Mouse (Mus musculus) embryonic facial prominence, embryonic 13.5 days (tissue): ENCODE results near the gene Tirap. TPM values are rescaled to one million over a fixed set of nuclear protein-coding genes. Genes with fewer than 3 reads are reported as not detected.

ENCODE experiments used
- ATAC-seq: fragments of 200-750 bp; cut with Nextera tagmentation; 2 replicates; pipeline ENCODE4 v1.8.0; 2017; ENCODE audit warnings: low read depth; ENCODE audit not compliant: insufficient number of reproducible peaks, insufficient read depth, low FRiP score, low TSS enrichment
- H3K27ac ChIP-seq: fragments of 300-500 bp; sonication (generic); 2 replicates; pipeline ENCODE4 v1.5.1; 2015; ENCODE audit warnings: moderate library complexity, mild to moderate bottlenecking, inconsistent platforms
- H3K27me3 ChIP-seq: fragments of 300-500 bp; sonication (generic); 2 replicates; pipeline ENCODE4 v1.6.1; 2015; ENCODE audit warnings: mild to moderate bottlenecking, inconsistent platforms
- H3K36me3 ChIP-seq: fragments of 300-500 bp; sonication (generic); 2 replicates; pipeline ENCODE4 v1.6.1; 2015; ENCODE audit warnings: mild to moderate bottlenecking, inconsistent platforms
- H3K4me1 ChIP-seq: fragments of 300-500 bp; sonication (generic); 2 replicates; pipeline ENCODE4 v1.6.1; 2015; ENCODE audit warnings: inconsistent platforms
- H3K4me2 ChIP-seq: fragments of 300-500 bp; sonication (generic); 2 replicates; pipeline ENCODE4 v1.6.1; 2015; ENCODE audit warnings: moderate library complexity, mild to moderate bottlenecking, inconsistent platforms
- H3K4me3 ChIP-seq: fragments of 300-500 bp; sonication (generic); 2 replicates; pipeline ENCODE4 v1.5.1; 2015; ENCODE audit warnings: mild to moderate bottlenecking, inconsistent platforms
- H3K9ac ChIP-seq: fragments of 300-500 bp; sonication (generic); 2 replicates; pipeline ENCODE4 v1.6.1; 2015; ENCODE audit warnings: mild to moderate bottlenecking, inconsistent platforms
- H3K9me3 ChIP-seq: fragments of 300-500 bp; sonication (generic); 2 replicates; pipeline ENCODE4 v1.6.1; 2016; ENCODE audit warnings: inconsistent platforms
- WGBS: fragments of 180-500 bp; shearing (Covaris S2); methylation state at CpG from one replicate; pipeline ENCODE4 v1.1.7; 2015; ENCODE audit warnings: mixed read lengths; 5-methylcytosine and 5-hydroxymethylcytosine counted together
- polyA plus RNA-seq: library from polyadenylated mRNA; unstranded; fragments of >200 nt; fragmentation: Nextera tagmentation; extraction: Ambion mirVana; gene quantifications from 2 replicates; pipeline ENCODE4 v1.2.1, GENCODE M21; 2015

Gene Tirap
- polyA plus RNA-seq, 1 experiment from 2014 or later: 12.4 TPM

DNA sequence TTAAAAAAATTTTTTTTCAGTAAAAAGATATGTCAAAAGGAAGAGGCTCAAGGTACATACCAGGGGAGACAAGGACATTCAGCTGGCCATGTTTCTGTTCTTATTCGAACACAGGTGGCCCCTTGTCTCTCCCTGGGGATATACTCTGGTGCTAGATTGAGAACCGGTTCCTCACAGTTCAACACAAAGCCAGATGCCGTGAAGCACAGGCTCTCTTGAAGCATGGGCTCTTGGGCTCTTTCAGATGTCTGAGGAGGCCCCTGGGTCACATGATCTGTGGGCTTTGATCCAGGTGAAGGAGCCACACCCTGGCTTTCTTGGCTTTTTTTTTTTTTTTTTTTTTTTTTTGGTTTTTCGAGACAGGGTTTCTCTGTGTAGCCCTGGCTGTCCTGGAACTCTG is 13.7 kb downstream of the Tirap start:
- 74% methylated on average over 4 of the region's 4 CpGs for WGBS

DNA sequence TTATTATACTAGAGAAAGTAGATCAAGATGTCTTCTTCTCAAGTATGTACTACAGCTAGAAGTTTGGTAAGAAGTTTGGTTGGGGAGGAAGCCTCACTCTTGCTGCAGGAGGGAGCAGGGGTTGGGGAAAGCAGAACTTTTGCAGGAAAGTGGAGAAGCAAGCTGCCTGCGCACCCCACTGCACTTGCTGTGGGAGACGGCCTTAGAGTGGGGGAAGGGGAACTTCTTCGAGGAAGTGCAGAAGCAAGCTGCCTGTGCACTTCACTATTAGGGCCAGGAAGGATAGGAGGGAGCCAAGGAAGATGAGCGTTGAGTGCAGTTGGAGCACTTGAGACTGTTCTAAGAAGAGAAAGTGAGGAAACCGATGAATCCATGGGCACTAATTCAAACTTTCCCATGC is 16.7 kb downstream of the Tirap start:
- WGBS: 69% methylated on average over 5 of the region's 5 CpGs
- ATAC-seq: no peak
- H3K4me3 ChIP-seq: no peak overlapping the region

More for the DNA sequence above, 13.7 kb downstream of the Tirap start:
- Histone ChIP-seq H3K27ac (no peak overlapping the region), H3K27me3 (no peaks in the 10 kb centered on the region), H3K4me2 (no peak overlapping the region), H3K4me1 (no peaks in the 10 kb centered on the region), H3K9ac (no peak overlapping the region), H3K4me3 (no peak overlapping the region), H3K36me3 (peaks cover 38% of the 10 kb centered on the region), H3K9me3 (no peaks in the 10 kb centered on the region)
- ATAC-seq: no peak

DNA sequence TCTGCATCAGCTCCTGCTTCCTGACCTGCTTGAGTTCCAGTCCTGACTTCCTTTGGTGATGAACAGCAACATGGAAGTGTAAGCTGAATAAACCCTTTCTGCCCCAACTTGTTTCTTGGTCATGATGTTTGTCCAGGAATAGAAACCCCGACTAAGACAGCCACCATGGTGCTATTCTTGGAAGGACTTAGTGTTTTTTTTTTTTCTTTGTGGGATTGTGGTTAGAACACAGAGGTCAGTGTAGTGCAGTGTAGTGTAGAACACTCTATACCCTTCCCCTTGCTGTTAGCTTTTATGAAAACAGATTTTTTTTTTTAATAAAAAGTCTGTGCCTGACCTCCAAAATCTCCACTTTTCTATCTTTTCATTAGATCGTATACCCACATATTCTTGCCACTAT is 17.3 kb downstream of the Tirap start:
- H3K4me1 ChIP-seq: no peaks in the 10 kb centered on the region
- ATAC-seq: no peak
- no peak overlapping the region for H3K27ac ChIP-seq
- no peak overlapping the region for H3K9ac ChIP-seq
- no peaks in the 10 kb centered on the region for H3K9me3 ChIP-seq
- 83% methylated on average over 2 of the region's 2 CpGs for WGBS
- peaks cover 12% of the 10 kb centered on the region for H3K36me3 ChIP-seq
- H3K4me3 ChIP-seq: no peak overlapping the region
- H3K27me3 ChIP-seq: no peaks in the 10 kb centered on the region
- no peak overlapping the region for H3K4me2 ChIP-seq

More for the DNA sequence above, 16.7 kb downstream of the Tirap start:
- H3K9me3 ChIP-seq: no peaks in the 10 kb centered on the region
- no peak overlapping the region for H3K4me2 ChIP-seq
- no peaks in the 10 kb centered on the region for H3K27me3 ChIP-seq
- H3K27ac ChIP-seq: no peak overlapping the region
- no peaks in the 10 kb centered on the region for H3K4me1 ChIP-seq
- peaks cover 17% of the 10 kb centered on the region for H3K36me3 ChIP-seq
- no peak overlapping the region for H3K9ac ChIP-seq

DNA sequence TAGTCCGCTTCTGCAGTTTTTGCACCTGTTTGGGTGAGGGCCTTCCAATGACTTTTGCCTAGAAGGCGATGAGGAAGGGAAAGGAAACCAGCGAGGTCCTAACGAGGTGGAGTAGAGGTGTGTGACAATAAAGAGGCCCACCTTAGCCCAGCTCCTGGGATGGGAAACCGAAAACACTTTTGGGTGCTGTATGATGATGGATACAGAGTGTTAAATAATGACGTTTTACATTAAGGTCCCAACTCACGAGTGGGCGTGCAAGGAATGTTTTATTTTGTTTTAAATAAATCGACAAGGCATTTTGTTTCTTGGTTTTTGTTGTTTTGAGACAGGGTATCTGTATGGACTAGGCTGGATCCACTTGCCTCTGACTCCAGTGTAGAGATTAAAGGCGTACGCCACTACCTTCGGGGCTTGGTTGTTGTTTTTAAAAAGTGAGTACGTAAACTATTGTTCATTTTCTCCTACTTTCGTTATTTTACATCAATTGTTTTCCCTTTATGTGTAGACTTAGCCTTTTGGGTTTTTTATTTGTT is 23.9 kb downstream of the Tirap start:
- Histone ChIP-seq H3K27me3 (no peaks in the 10 kb centered on the region), H3K4me2 (peak overlapping the region; percentile 88), H3K36me3 (no peaks in the 10 kb centered on the region), H3K9ac (no peak overlapping the region), H3K27ac (peak overlapping the region; percentile 91; the same call in 1 of the 2 replicates), H3K9me3 (no peaks in the 10 kb centered on the region), H3K4me3 (peak overlapping the region; percentile 64), H3K4me1 (peaks cover 12% of the 10 kb centered on the region)
- ATAC-seq: no peak
- 46% methylated on average over 14 of the region's 14 CpGs for WGBS

DNA sequence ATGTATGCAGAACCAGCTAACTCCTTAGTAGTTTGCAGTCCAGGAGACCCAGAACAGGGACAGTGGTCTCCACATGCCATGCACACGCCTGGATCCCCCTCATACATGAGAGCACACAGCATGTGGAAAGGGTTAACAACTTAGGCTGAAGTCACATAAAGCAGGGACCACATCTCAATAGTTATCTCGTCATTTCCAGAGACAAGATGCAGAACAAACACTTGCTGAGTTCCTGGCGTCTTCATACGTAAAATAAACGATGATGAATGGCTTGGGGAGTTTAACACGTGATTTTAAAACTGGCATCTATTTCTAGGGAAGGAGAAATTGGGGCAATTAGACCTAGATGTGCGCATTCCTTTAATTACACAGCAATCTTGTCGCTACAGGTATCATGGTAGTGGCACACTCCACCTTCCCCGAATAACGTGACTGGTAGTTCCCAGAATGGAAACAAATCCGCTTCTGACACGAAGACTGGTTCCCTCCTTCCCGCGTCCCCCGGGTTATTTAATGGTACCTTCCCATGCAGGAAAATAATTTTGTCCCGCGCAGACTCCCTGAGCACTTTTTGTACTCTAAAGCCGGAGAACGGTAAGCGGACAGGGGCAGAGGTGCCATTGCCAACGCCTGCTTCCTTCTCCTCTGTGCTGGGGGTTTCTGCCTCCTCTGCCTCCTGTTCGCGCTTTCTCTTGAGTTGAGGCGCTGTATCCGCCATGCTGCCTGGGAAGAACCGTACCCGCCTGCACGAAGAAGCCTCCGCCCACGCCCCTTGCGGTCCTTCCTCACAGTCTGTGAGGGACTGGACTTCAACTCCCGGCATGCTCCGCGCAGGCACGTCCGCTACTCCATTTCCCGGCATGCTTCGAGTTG is 24.6 kb downstream of the Tirap start, which contains the start of gene Dcps:
TSS of gene Dcps (minus strand) at position 811 of the 873 bp plus-strand sequence.
- H3K4me3 ChIP-seq: peak within 1 kb of the TSS; percentile 64
- peak within 1 kb of the TSS; percentile 76 for H3K9ac ChIP-seq
- under 1% methylated on average over 38 of the region's 38 CpGs for WGBS
- peak within 1 kb of the TSS; percentile 88 for H3K4me2 ChIP-seq
- H3K36me3 ChIP-seq: peaks cover 5% of the 10 kb centered on the region; the same call in 1 of the 2 replicates
- H3K27ac ChIP-seq: peak within 1 kb of the TSS; percentile 91
- peaks cover 12% of the 10 kb centered on the region for H3K4me1 ChIP-seq
- peak; percentile 91 for ATAC-seq
- no peaks in the 10 kb centered on the region for H3K9me3 ChIP-seq
- H3K27me3 ChIP-seq: no peaks in the 10 kb centered on the region

DNA sequence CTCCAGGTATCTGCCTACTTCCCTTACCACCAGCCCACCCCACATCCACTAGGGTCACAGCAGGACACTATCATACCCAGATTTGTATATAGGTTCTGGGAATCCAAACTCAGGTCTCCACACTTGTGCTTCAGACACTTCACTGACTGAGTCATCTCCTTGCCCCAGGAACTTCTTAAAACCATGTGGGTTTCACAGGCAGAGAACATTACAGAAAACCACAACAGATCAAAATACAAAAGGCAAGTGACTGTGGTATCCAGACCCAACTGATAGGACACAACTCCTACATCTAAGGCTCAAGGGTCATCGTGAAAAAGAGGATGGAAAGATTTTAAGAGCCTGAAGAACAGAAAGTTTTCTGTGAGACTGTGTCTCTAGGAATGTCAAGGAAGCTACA is 26.8 kb downstream of the Tirap start:
- Histone ChIP-seq H3K36me3 (peaks cover 13% of the 10 kb centered on the region; the same call in 1 of the 2 replicates), H3K4me2 (no peak overlapping the region), H3K27me3 (no peaks in the 10 kb centered on the region), H3K4me3 (no peak overlapping the region), H3K9ac (no peak overlapping the region), H3K9me3 (no peaks in the 10 kb centered on the region), H3K27ac (no peak overlapping the region), H3K4me1 (peaks cover 12% of the 10 kb centered on the region)
- WGBS: 85% methylated on average over 1 of the region's 1 CpGs
- ATAC-seq: no peak

DNA sequence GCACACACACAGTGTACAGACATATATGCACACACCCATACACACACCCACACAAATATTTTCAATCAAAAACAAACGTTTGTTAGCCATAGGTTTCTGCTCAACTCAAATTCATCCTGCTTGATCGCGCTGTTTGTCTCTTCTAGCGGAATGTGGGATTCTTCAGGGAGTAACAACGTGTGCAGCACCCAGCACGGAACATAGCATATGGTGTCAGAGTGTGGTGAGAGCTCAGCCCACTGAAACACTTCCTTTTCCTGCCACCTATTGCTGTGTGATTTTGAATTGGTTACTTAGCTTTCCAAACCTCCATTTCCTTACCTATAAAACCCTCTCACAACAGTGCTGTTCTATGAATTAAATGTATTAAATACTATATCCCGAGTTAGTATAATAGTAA is 30.0 kb downstream of the Tirap start:
- H3K9ac ChIP-seq: no peak overlapping the region
- H3K4me3 ChIP-seq: no peak overlapping the region
- peaks cover 11% of the 10 kb centered on the region for H3K4me1 ChIP-seq
- 93% methylated on average over 7 of the region's 7 CpGs for WGBS
- no peak for ATAC-seq
- H3K9me3 ChIP-seq: no peaks in the 10 kb centered on the region
- H3K36me3 ChIP-seq: peaks cover 13% of the 10 kb centered on the region; the same call in 1 of the 2 replicates
- H3K27me3 ChIP-seq: no peaks in the 10 kb centered on the region
- no peak overlapping the region for H3K4me2 ChIP-seq
- H3K27ac ChIP-seq: no peak overlapping the region

DNA sequence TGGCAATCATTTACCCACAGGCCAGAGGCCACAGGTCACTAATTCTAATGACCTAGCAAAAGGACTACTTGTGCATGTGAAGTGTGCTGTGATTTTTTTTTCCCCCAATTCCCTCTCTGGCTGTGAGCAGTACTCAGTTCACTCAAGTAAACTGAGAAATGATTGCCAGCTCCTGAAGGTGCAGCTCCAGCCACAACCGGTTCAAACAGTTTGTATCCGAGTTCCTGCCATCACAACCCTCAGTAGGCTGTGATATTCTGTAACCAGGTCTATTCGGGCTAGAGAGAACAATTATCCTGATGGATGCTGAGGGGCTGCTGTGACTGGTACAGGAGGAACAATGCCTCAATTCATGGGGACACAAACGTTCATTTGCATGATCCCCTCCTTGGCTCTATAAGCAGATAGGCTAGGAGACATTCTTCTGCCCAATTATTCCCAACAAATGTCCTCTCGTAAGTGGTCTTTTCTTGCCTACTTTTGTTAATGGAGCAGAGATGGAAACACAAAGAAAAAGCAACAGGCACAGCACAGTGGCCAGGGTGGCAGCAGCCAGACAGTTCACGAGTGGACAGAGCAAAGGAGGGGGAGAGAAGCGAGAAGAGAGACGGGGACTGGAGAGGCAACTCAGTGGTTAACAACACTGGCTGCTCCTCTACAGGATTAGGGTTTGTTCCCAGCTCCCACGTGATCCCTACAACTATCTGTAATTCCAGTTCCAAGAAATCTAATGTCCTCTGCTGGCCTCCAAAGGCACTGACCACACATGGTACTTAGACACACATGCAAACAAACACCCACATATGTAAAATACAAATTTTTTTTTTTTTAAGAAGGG is 33.1 kb downstream of the Tirap start:
- Histone ChIP-seq H3K36me3 (peaks cover 19% of the 10 kb centered on the region), H3K27me3 (no peaks in the 10 kb centered on the region), H3K9me3 (no peaks in the 10 kb centered on the region), H3K4me3 (no peak overlapping the region), H3K4me2 (no peak overlapping the region), H3K4me1 (no peaks in the 10 kb centered on the region), H3K9ac (no peak overlapping the region), H3K27ac (no peak overlapping the region)
- WGBS: 25% methylated on average over 9 of the region's 9 CpGs
- no peak for ATAC-seq

DNA sequence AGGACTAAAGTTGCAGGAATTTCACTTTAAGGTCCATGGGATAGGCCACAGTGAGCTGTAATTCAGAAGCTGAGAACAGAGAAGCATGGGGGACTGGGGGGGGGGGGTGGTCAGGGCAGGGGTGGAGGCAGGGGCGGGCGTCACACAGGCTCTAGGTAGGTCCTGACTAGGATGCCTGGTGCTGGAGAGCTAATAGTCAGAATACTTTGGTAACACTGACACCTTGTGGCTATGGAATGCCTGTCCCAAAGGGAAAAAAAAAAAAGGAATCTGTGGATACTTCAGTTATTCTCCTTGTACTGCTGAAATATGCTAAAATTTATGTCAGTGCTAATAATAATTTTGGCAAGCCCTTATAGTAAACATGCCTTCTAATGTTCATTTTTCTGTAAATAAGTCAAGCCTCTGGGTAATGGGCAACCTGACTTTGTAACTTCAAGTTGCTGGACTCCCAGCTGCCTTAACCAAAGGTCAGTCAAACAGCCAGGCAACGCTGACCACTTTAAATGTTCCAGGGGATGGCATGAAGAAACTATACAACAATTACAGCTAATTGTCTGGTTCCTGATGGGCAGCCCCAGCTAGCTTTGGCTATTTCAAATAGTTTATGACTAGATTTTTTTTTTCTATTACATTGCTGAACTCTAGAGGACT is 33.8 kb downstream of the Tirap start:
- no peak for ATAC-seq
- no peaks in the 10 kb centered on the region for H3K4me1 ChIP-seq
- H3K9ac ChIP-seq: no peak overlapping the region
- H3K9me3 ChIP-seq: no peaks in the 10 kb centered on the region
- 12% methylated on average over 3 of the region's 3 CpGs for WGBS
- peaks cover 21% of the 10 kb centered on the region for H3K36me3 ChIP-seq
- no peaks in the 10 kb centered on the region for H3K27me3 ChIP-seq
- H3K27ac ChIP-seq: no peak overlapping the region
- H3K4me2 ChIP-seq: no peak overlapping the region
- no peak overlapping the region for H3K4me3 ChIP-seq

DNA sequence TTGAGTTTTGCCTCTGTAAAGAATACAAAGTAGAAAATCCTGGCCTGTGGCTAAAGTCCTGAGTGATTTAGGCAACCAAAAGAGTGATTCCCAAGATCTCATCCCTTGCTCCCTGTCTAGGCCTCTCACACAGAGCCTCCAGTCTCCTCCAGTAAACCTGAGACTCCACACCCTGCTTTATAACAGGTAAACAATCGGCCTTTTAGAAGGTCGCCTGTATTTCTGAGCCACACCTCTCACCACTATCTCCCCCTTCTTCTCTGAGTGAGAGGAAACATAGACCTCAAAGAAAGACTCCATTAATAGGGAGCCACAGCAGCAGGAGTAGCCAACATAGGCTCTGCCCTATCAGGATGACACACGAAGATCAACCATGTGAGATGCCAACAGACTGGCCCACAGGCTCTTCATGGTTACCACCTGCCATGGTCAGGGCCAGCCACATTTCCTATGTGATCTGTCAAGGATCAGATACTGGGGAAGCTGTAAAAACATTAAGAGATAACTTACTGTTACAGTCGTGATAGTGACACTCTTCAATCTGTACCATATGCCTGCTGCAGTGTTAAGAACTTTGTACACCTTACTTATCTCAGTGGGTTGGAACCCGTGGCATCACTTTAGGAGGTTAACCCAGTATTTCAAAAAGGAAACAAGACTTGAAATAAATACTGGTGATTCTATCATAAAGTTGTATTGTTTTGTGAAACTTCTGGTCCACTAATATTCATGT is 35.8 kb downstream of the Tirap start:
- H3K4me2 ChIP-seq: no peak overlapping the region
- H3K27ac ChIP-seq: no peak overlapping the region
- H3K4me1 ChIP-seq: no peaks in the 10 kb centered on the region
- H3K27me3 ChIP-seq: no peaks in the 10 kb centered on the region
- H3K4me3 ChIP-seq: no peak overlapping the region
- H3K9ac ChIP-seq: no peak overlapping the region
- H3K9me3 ChIP-seq: no peaks in the 10 kb centered on the region
- 79% methylated on average over 5 of the region's 5 CpGs for WGBS
- peaks cover 8% of the 10 kb centered on the region for H3K36me3 ChIP-seq
- ATAC-seq: no peak
